Mouse (Mus musculus) bone marrow macrophage, adult 2 months (primary cell): ENCODE results near the gene Dsn1.

Experiments used
- CTCF ChIP-seq: IDR thresholded peaks from 2 replicates; pipeline ENCODE4 v1.5.1; 2012; ENCODE audit warnings: low read depth, mild to moderate bottlenecking, low read length, moderate library complexity
- POLR2A ChIP-seq: IDR thresholded peaks from 2 replicates; pipeline ENCODE4 v1.6.1; 2012; ENCODE audit warnings: mild to moderate bottlenecking, low read depth, low read length, borderline replicate concordance

GRCm38 (mm10) chr2:156990727-156991431, 16.1 kb downstream of the Dsn1 start:
- TF ChIP-seq CTCF, result no peak
- no peak for TF ChIP-seq POLR2A
